Mouse (Mus musculus): Measurements from ENCODE around the gene Defa28. TPM values are rescaled to one million over a fixed set of nuclear protein-coding genes. Genes with fewer than 3 reads are reported as not detected.
"Not testable (repeated sequence)": the region's sequence is repeated elsewhere in the genome, so short reads cannot be mapped to it uniquely, and the experiment has no call there.

Defa28 gene
- not detected in 2 replicates for polyA plus RNA-seq (2015; fragmentation: Nextera tagmentation; extraction: Ambion mirVana)

DNA sequence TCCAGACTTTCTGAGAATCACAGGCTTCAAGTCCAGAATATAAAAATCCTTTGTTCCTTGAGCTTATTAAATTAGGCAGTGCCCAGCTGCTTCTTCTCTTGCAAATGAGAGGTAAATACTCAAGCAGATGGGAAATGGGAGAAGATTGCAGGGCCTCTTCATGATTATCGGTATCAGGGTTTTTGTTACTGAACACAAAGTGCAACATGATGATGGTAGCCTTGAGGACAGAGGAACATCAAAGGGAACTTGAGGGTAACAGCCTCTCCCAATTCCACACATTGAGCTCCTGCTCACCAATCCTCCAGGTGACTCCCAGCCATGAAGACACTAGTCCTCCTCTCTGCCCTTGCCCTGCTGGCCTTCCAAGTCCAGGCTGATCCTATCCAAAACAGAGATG lies at the start of gene Defa28:
Gene Defa28, plus strand, starts transcription at position 301 of the 400 bp plus-strand sequence.
- H3K4me2 ChIP-seq; ATAC-seq (ENCODE audit: low FRiP score, low read depth); H3K27me3 ChIP-seq; H3K9ac ChIP-seq; H3K4me1 ChIP-seq (replicated peaks); H3K4me3 ChIP-seq; H3K36me3 ChIP-seq; H3K9me3 ChIP-seq; H3K27ac ChIP-seq (replicated peaks): not testable (repeated sequence)
- no CpG with 5 or more reads among the region's 1 CpGs for WGBS

DNA sequence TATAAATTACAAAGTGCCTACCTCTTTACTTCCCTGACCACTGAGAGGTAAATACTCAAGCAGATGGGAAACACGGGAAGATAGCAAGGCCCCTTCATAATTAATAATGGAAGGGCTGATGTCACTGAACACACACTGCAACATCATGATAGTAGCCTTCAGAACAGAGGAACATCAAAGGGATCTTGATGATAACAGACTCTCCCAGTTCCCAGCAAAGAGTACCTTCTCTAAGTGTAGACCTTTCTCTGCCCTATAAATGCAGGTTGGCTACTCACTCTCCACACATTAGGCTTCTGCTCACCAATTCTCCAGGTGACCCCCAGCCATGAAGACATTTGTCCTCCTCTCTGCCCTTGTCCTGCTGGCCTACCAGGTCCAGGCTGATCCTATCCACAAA lies 17.7 kb upstream of the Defa28 start, which contains the start of gene Defa37:
Gene Defa37, plus strand, starts transcription at position 301 of the 400 bp plus-strand sequence.
- not testable (repeated sequence) for ATAC-seq (ENCODE audit: low FRiP score, low read depth); H3K27me3 ChIP-seq; H3K9ac ChIP-seq; H3K36me3 ChIP-seq; H3K4me2 ChIP-seq; H3K4me3 ChIP-seq; H3K27ac ChIP-seq (replicated peaks); H3K9me3 ChIP-seq; H3K4me1 ChIP-seq (replicated peaks)
- WGBS, result no CpG with 5 or more reads among the region's 1 CpGs

GRCm38 (mm10) chr8:21594408-21594807 lies 11.6 kb downstream of the Defa28 start, which contains the start of gene Gm7861:
Gene Gm7861, minus strand, starts transcription at chr8:21594508.
- not testable (repeated sequence) for ATAC-seq (ENCODE audit: low FRiP score, low read depth); H3K4me2 ChIP-seq; H3K36me3 ChIP-seq; H3K27ac ChIP-seq (replicated peaks); H3K4me1 ChIP-seq (replicated peaks); H3K4me3 ChIP-seq; H3K27me3 ChIP-seq; H3K9me3 ChIP-seq; H3K9ac ChIP-seq
- no CpG with 5 or more reads among the region's 1 CpGs for WGBS

GRCm38 (mm10) chr8:21617883-21618282 lies 35.1 kb downstream of the Defa28 start, which contains the start of gene Defa26:
Gene Defa26, plus strand, starts transcription at chr8:21618183.
- H3K36me3 ChIP-seq; H3K27me3 ChIP-seq; H3K9ac ChIP-seq; ATAC-seq (ENCODE audit: low FRiP score, low read depth); H3K4me2 ChIP-seq; H3K4me3 ChIP-seq; H3K4me1 ChIP-seq (replicated peaks); H3K27ac ChIP-seq (replicated peaks); H3K9me3 ChIP-seq: not testable (repeated sequence)
- WGBS, result 75% methylated on average over 1 of the region's 1 CpGs

Other genes with a start within 250 kb of the Defa28 start
- not detected in 2 replicates for gene Defa2, start 204.5 kb upstream of the Defa28 start, polyA plus RNA-seq (2015; fragmentation: Nextera tagmentation; extraction: Ambion mirVana)
- not detected in 2 replicates for gene Defa33, start 191.2 kb upstream of the Defa28 start, polyA plus RNA-seq (2015; fragmentation: Nextera tagmentation; extraction: Ambion mirVana)
- not detected in 2 replicates for gene Defa36, start 155.6 kb upstream of the Defa28 start, polyA plus RNA-seq (2015; fragmentation: Nextera tagmentation; extraction: Ambion mirVana)
- gene Gm7849, start 126.4 kb upstream of the Defa28 start, polyA plus RNA-seq (2015; fragmentation: Nextera tagmentation; extraction: Ambion mirVana), result not detected in 2 replicates
- gene Defa20, start 73.7 kb upstream of the Defa28 start, polyA plus RNA-seq (2015; fragmentation: Nextera tagmentation; extraction: Ambion mirVana), result not detected in 2 replicates
- gene Defa32, start 54.0 kb upstream of the Defa28 start, polyA plus RNA-seq (2015; fragmentation: Nextera tagmentation; extraction: Ambion mirVana), result not detected in 2 replicates
- gene Defa37, start 17.6 kb upstream of the Defa28 start, polyA plus RNA-seq (2015; fragmentation: Nextera tagmentation; extraction: Ambion mirVana), result not detected in 2 replicates
- not detected in 2 replicates for gene Gm7861, start 11.5 kb downstream of the Defa28 start, polyA plus RNA-seq (2015; fragmentation: Nextera tagmentation; extraction: Ambion mirVana)
- gene Defa26, start 35.2 kb downstream of the Defa28 start, polyA plus RNA-seq (2015; fragmentation: Nextera tagmentation; extraction: Ambion mirVana), result not detected in 2 replicates
- gene Defa17, start 72.8 kb downstream of the Defa28 start, polyA plus RNA-seq (2015; fragmentation: Nextera tagmentation; extraction: Ambion mirVana), result not detected in 2 replicates
- not detected in 2 replicates for gene Defa34, start 82.8 kb downstream of the Defa28 start, polyA plus RNA-seq (2015; fragmentation: Nextera tagmentation; extraction: Ambion mirVana)
- gene AY761184, start 120.6 kb downstream of the Defa28 start, polyA plus RNA-seq (2015; fragmentation: Nextera tagmentation; extraction: Ambion mirVana), result not detected in 2 replicates
- not detected in 2 replicates for gene Defa24, start 151.5 kb downstream of the Defa28 start, polyA plus RNA-seq (2015; fragmentation: Nextera tagmentation; extraction: Ambion mirVana)
- gene Defb50, start 240.5 kb downstream of the Defa28 start, polyA plus RNA-seq (2015; fragmentation: Nextera tagmentation; extraction: Ambion mirVana), result not detected in 2 replicates